Mouse (Mus musculus) midbrain, postnatal 0 days (tissue): Measurements from ENCODE around the gene Slc17a5. TPM values are rescaled to one million over a fixed set of nuclear protein-coding genes. Genes with fewer than 3 reads are reported as not detected.

Source experiments
- ATAC-seq: fragments of 200-750 bp; cut with Nextera tagmentation; 2 replicates; pipeline ENCODE4 v1.8.0; 2017; ENCODE audit warnings: moderate number of reproducible peaks, mild to moderate bottlenecking, moderate TSS enrichment, moderate library complexity; ENCODE audit not compliant: low FRiP score
- DNase-seq: peaks from one replicate; pipeline ENCODE4 v3.0.0-alpha.2; 2015; ENCODE audit warnings: low spot score
- H3K27ac ChIP-seq: fragments of 300-500 bp; sonication (generic); 2 replicates; pipeline ENCODE4 v1.5.1; 2014; ENCODE audit warnings: low read depth, mild to moderate bottlenecking, low read length, mixed read lengths
- H3K27me3 ChIP-seq: fragments of 300-500 bp; sonication (generic); 2 replicates; pipeline ENCODE4 v1.6.1; 2014; ENCODE audit warnings: low read length, control low read depth, mixed read lengths; ENCODE audit not compliant: insufficient read depth
- H3K36me3 ChIP-seq: fragments of 300-500 bp; sonication (generic); 2 replicates; pipeline ENCODE4 v1.6.1; 2014; ENCODE audit warnings: low read length, control low read depth, mixed read lengths; ENCODE audit not compliant: insufficient read depth
- H3K4me1 ChIP-seq: fragments of 300-500 bp; sonication (generic); 2 replicates; pipeline ENCODE4 v1.6.1; 2014; ENCODE audit warnings: mild to moderate bottlenecking, control low read depth, antibody characterized with exemption, low read length, mixed read lengths; ENCODE audit not compliant: insufficient read depth
- H3K4me2 ChIP-seq: fragments of 300-500 bp; sonication (generic); 2 replicates; pipeline ENCODE4 v1.6.1; 2014; ENCODE audit warnings: low read depth, mild to moderate bottlenecking, low read length, mixed read lengths; ENCODE audit not compliant: poor library complexity, severe bottlenecking
- H3K4me3 ChIP-seq: fragments of 300-500 bp; sonication (generic); 2 replicates; pipeline ENCODE4 v1.5.1; 2014; ENCODE audit warnings: low read depth, mild to moderate bottlenecking, low read length, moderate library complexity
- H3K9ac ChIP-seq: fragments of 300-500 bp; sonication (generic); replicated peaks from 2 replicates; pipeline ENCODE4 v1.6.1; 2014; ENCODE audit warnings: mild to moderate bottlenecking, low read length, moderate library complexity, mixed read lengths; ENCODE audit not compliant: poor library complexity, severe bottlenecking
- H3K9me3 ChIP-seq: fragments of 300-500 bp; sonication (generic); 2 replicates; pipeline ENCODE4 v1.6.1; 2016; ENCODE audit warnings: low read length, control low read depth
- CTCF ChIP-seq: IDR thresholded peaks from 2 replicates; pipeline ENCODE4 v1.5.1; 2016; ENCODE audit warnings: antibody characterized with exemption, mild to moderate bottlenecking
- WGBS: fragments of 180-500 bp; shearing (Covaris S2); extraction: QIAGEN DNeasy Blood & Tissue Kit; methylation state at CpG from one replicate; pipeline ENCODE4 v1.1.7; 2014; 5-methylcytosine and 5-hydroxymethylcytosine counted together
- polyA plus RNA-seq: library from polyadenylated mRNA; unstranded; fragments of >200 nt; fragmentation: Nextera tagmentation; extraction: Ambion mirVana; gene quantifications from 2 replicates; pipeline ENCODE4 v1.2.1, GENCODE M21; 2015
- total RNA-seq: library from RNA; depleted of rRNA; stranded (reverse); fragments of >200 nt; gene quantifications from 2 replicates; pipeline ENCODE4 v1.2.3, GENCODE M21; 2014

The Slc17a5 gene
- total and polyA plus RNA-seq, 2 experiments from 2014 or later, result 15.1 to 16.8 TPM

- Histone ChIP-seq H3K4me1 (no peaks in the 10 kb centered on the region), H3K9ac (peak overlapping the region; percentile 71), H3K4me2 (peak overlapping the region; percentile 75), H3K27ac (peak overlapping the region; percentile 96), H3K4me3 (peak overlapping the region; percentile 40), H3K36me3 (no peaks in the 10 kb centered on the region), H3K9me3 (no peaks in the 10 kb centered on the region), H3K27me3 (no peaks in the 10 kb centered on the region)
- DNase-seq, result peak; percentile 77
- ATAC-seq, result peak; percentile 83
- TF ChIP-seq CTCF, result peak; percentile 94
- WGBS, result 2% methylated on average over 16 of the region's 16 CpGs
Observed at GRCm38 (mm10) chr9:78527767-78528381, 60.0 kb downstream of the Slc17a5 start.

- peak overlapping the region; percentile 40 for H3K4me3 ChIP-seq
- no peaks in the 10 kb centered on the region for H3K4me1 ChIP-seq
- H3K4me2 ChIP-seq, result peak overlapping the region; percentile 75
- no peaks in the 10 kb centered on the region for H3K27me3 ChIP-seq
- H3K9me3 ChIP-seq, result no peaks in the 10 kb centered on the region
- ATAC-seq, result peak; percentile 91
- peak; percentile 90 for DNase-seq
- WGBS, result under 1% methylated on average over 24 of the region's 24 CpGs
- H3K27ac ChIP-seq, result peak overlapping the region; percentile 96
- H3K36me3 ChIP-seq, result no peaks in the 10 kb centered on the region
- peak overlapping the region; percentile 71 for H3K9ac ChIP-seq
- TF ChIP-seq CTCF, result peak; percentile 77
Observed at GRCm38 (mm10) chr9:78527301-78527761, 60.5 kb downstream of the Slc17a5 start.

- no peak for TF ChIP-seq CTCF
- Histone ChIP-seq H3K36me3 (no peaks in the 10 kb centered on the region), H3K9ac (no peak overlapping the region), H3K4me3 (no peak overlapping the region), H3K27me3 (no peaks in the 10 kb centered on the region), H3K4me1 (no peaks in the 10 kb centered on the region), H3K4me2 (no peak overlapping the region), H3K9me3 (no peaks in the 10 kb centered on the region), H3K27ac (no peak overlapping the region)
- no peak for DNase-seq
- 81% methylated on average over 2 of the region's 2 CpGs for WGBS
- ATAC-seq, result no peak
Observed at GRCm38 (mm10) chr9:78526206-78526605, 61.6 kb downstream of the Slc17a5 start.

- Histone ChIP-seq H3K4me2 (no peak overlapping the region), H3K4me1 (no peaks in the 10 kb centered on the region), H3K27me3 (no peaks in the 10 kb centered on the region), H3K4me3 (no peak overlapping the region), H3K36me3 (no peaks in the 10 kb centered on the region), H3K27ac (no peak overlapping the region), H3K9ac (no peak overlapping the region), H3K9me3 (no peaks in the 10 kb centered on the region)
- DNase-seq, result no peak
- 93% methylated on average over 17 of the region's 17 CpGs for WGBS
- ATAC-seq, result no peak
- TF ChIP-seq CTCF, result no peak
Observed at GRCm38 (mm10) chr9:78525451-78526135, 62.2 kb downstream of the Slc17a5 start.

- H3K36me3 ChIP-seq, result no peaks in the 10 kb centered on the region
- H3K4me1 ChIP-seq, result peaks cover 5% of the 10 kb centered on the region; the same call in 1 of the 2 replicates
- H3K9me3 ChIP-seq, result no peaks in the 10 kb centered on the region
- no peaks in the 10 kb centered on the region for H3K27me3 ChIP-seq
- peak overlapping the region; percentile 78 for H3K27ac ChIP-seq
- H3K4me3 ChIP-seq, result peak overlapping the region; percentile 40
- peak; percentile 66 for TF ChIP-seq CTCF
- peak; percentile 48 for DNase-seq
- 23% methylated on average over 14 of the region's 14 CpGs for WGBS
- H3K4me2 ChIP-seq, result peak overlapping the region; percentile 69
- peak overlapping the region; percentile 52; the same call in 1 of the 2 replicates for H3K9ac ChIP-seq
- peak; percentile 1; the same call in 1 of the 2 replicates for ATAC-seq
Observed at GRCm38 (mm10) chr9:78521689-78522088, 66.2 kb downstream of the Slc17a5 start.
